Mouse (Mus musculus): ENCODE results near the gene Serpina1b. TPM values are rescaled to one million over a fixed set of nuclear protein-coding genes. Genes with fewer than 3 reads are reported as not detected.

Gene Serpina1b
- under 1 TPM in 1 of 2 experiments, not detected in 1; 0.38 TPM for polyA plus RNA-seq (2017; shearing (Covaris generic))

GRCm38 (mm10) chr12:103830273-103830672 is at the start of gene Serpina1b:
TSS of gene Serpina1b (minus strand) at chr12:103830373.

GRCm38 (mm10) chr12:103863101-103863974 is 33.2 kb upstream of the Serpina1b start, which contains the start of gene Serpina1a:
TSS of gene Serpina1a (minus strand) at chr12:103863562.

GRCm38 (mm10) chr12:103773246-103773851 is 56.8 kb downstream of the Serpina1b start, which contains the start of gene Serpina1d:
TSS of gene Serpina1d (minus strand) at chr12:103773592.

GRCm38 (mm10) chr12:103695429-103695828 is 134.7 kb downstream of the Serpina1b start, which contains the start of gene Serpina1f:
TSS of gene Serpina1f (minus strand) at chr12:103695529.

Other genes with a start within 250 kb of the Serpina1b start
- under 1 TPM in 1 of 2 experiments, not detected in 1; 0.14 TPM for gene Serpina10, start 198.9 kb downstream of the Serpina1b start, polyA plus RNA-seq (2017; shearing (Covaris generic))
- gene Serpina6, start 173.2 kb downstream of the Serpina1b start, polyA plus RNA-seq (2017; shearing (Covaris generic)) = under 1 TPM in 1 of 2 experiments, not detected in 1; 0.23 TPM
- under 1 TPM in 1 of 2 experiments, not detected in 1; 0.53 TPM for gene Serpina16, start 154.2 kb downstream of the Serpina1b start, polyA plus RNA-seq (2017; shearing (Covaris generic))
- not detected for gene Serpina1f, start 134.8 kb downstream of the Serpina1b start, polyA plus RNA-seq (2017; shearing (Covaris generic))
- not detected for gene Serpina1d, start 56.8 kb downstream of the Serpina1b start, polyA plus RNA-seq (2017; shearing (Covaris generic))
- not detected for gene Serpina1a, start 33.2 kb upstream of the Serpina1b start, polyA plus RNA-seq (2017; shearing (Covaris generic))
- not detected for gene Serpina1c, start 74.5 kb upstream of the Serpina1b start, polyA plus RNA-seq (2017; shearing (Covaris generic))
- not detected for gene Serpina1e, start 128.6 kb upstream of the Serpina1b start, polyA plus RNA-seq (2017; shearing (Covaris generic))
- gene Serpina11, start 159.6 kb upstream of the Serpina1b start, polyA plus RNA-seq (2017; shearing (Covaris generic)) = not detected
- gene Serpina9, start 183.4 kb upstream of the Serpina1b start, polyA plus RNA-seq (2017; shearing (Covaris generic)) = 10 to 100 TPM in 1 of 2 experiments, 1 to 10 TPM in 1; 2.1 to 10.2 TPM
- gene Serpina12, start 214.1 kb upstream of the Serpina1b start, polyA plus RNA-seq (2017; shearing (Covaris generic)) = under 1 TPM; 0.07 to 0.12 TPM

All from inflammation-experienced regulatory T-cells (primary cell).